Mouse (Mus musculus) embryo, embryonic 9.5 days (tissue): ENCODE measurements around the gene Zfp410.
"Not testable (repeated sequence)": the region's sequence is repeated elsewhere in the genome, so short reads cannot be mapped to it uniquely, and the experiment has no call there.

Source experiments
- DNase-seq: peaks from one replicate; pipeline ENCODE4 v3.0.0-alpha.2; 2017; ENCODE audit errors: extremely low spot score

The Zfp410 gene

DNA sequence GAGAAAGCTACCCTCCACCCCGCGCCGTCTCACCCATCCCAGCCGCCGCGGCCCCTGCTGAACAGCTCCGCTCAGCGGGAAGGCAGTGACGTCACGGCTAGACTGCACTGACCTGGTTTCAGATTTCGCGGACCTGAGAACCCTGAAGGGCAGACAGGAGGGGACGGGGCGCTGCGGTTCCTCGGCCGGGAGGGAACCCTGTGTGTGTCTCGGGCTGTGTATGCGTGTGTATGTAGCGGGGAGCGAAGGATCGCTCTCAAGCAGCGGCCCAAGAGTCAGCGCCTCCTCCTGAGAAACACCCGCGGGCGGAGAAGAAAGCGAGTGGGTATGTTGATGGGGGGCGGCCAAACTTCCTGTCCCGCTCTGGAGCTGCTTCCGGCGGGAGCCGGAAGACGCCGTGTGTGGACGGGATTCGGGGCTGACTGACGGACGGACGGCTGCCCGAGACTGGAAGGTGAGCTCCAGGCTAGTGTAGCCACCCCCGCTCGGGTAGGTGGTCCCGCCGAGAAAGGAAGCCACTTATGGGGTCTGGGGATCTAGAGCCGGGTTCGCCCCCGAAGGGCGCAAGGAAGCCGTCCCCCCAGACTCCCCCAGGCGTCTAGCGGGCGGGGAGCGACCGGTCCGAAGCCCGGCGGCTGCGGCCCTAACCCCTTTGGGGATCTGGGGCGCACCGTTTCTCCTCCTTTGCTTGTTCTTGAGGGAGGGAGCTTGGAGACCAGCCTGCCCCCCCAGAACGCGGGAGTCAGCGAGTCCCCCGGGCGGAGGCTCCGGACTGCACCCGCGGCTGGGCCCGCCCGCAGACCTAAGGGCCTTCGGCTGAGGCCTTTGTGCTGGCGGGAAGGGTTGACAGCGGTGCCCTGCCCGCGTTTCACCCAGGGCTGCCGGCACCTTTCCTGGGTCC, at the start of gene Zfp410:
TSS of gene Zfp410 (plus strand) at position 132 of the 901 bp plus-strand sequence.
- DNase-seq = peak; percentile 92

- no peak for DNase-seq
Observed at GRCm38 (mm10) chr12:84267264-84267663, 49.4 kb upstream of the Zfp410 start.

DNA sequence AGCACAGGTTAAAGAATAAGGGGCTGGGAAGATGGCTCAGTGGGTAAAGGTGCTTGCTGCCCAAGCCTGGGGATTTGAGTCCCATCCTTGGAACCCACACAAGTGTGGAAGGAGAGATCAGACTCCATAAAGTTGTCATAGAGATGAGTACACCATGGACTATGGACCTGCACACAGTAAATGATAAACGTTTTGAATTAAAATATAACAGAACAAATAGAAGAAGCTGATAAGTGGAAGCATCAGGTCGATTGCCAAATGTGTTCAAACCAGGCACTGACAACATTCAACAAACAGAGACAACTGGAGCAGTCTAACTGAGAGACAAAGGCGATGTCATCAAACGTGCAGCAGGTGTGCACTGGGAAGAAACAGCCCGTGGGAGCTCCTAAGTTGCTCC, 43.3 kb upstream of the Zfp410 start:
- no peak for DNase-seq

DNA sequence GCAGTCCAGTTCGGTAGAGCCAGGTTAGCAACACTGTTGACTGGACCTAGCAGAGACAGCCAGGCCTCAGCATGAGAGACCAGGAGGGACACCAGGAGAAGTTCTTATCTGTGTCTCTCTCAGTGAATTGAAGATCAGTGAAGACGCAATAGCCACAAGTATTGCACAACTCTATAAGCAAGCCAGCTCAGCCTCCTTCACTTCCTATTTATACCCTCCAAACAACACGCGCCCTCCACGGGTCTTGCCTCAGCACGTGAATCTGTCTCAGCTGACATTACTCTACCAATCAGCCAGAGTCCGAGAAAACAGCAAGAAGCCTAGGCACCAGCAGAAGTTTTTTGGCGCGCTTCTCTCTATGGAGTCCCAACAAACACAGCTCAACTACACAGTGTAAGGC, 41.4 kb upstream of the Zfp410 start:
- DNase-seq = no peak

- no peak for DNase-seq
Observed at GRCm38 (mm10) chr12:84276288-84276687, 40.4 kb upstream of the Zfp410 start.

GRCm38 (mm10) chr12:84276799-84277198, 39.9 kb upstream of the Zfp410 start:
- DNase-seq = no peak

DNA sequence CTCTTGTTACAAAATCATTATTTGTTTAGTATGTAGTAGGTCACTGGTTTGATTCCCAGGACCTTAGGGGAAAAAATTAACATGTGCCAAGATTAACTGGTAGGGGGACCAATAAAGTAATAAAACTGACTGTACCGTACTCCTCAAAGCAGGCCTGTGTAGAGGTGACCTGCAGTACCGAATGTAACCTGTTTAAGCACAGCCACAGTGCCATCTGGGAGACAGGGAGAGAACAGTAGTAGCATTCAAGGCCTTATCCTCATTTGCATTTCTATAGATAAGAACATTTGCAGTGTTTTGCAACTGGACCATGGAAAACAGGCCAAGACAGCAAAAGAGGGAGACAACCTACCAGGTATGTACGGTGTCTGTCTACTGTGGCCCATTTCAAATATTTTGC, 38.8 kb upstream of the Zfp410 start:
- no peak for DNase-seq

GRCm38 (mm10) chr12:84278901-84279300, 37.8 kb upstream of the Zfp410 start:
- no peak for DNase-seq

GRCm38 (mm10) chr12:84284391-84284790, 32.3 kb upstream of the Zfp410 start:
- no peak for DNase-seq

DNA sequence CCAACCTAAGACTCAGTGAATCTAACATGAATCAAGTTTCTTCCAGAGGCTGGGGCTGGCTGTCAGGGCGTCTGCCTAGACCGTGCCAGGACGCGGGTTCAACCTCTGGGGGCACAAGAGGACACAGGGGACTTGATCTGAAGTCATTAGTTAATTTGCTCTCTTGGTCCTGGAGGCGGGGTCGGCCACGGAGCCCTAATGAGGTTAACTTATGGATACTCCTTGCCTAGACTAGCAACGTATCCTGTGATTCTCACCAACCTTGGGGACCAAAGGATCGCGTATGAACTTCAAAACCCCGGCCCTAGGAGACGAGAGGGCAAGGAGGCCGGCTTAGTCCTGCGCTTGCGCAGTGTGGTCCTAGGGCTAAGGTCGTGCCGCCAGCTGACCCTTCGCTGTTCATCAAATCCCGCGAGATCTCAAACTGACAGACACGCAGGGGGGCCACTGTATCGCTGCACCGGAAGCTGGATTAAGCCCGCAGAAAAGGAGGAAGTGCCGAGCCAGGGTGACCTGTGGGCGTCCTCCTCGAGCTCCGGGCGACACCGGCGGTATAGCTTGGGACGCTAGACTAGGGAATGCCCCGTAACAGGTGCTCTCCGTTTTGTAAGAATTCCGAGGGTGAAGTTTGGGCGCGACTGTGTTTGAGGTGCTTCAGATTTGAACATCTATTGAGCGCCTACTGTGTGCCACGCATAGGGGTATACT, 31.6 kb upstream of the Zfp410 start, which contains the start of gene Ptgr2:
TSS of gene Ptgr2 (plus strand) at position 348 of the 708 bp plus-strand sequence.
- peak; percentile 96 for DNase-seq

DNA sequence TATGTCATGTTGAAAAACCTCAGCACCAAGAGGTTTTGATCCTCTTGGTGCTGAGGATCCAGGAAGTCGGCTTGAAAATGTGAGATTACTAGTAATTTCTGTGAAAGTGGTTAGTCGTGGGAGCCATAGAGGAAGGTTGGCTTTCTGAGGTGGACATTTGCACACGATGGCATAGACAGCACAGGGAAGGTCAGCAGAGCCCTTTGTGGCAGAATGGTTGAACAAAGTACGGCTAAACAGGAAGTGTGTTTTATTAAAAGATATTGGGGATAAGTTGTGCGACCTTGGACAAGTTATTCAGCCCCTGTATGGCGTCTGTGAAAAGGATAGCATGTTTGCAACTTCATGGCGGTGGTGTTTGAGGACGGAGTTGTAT, 31.1 kb upstream of the Zfp410 start:
- DNase-seq = no peak

DNA sequence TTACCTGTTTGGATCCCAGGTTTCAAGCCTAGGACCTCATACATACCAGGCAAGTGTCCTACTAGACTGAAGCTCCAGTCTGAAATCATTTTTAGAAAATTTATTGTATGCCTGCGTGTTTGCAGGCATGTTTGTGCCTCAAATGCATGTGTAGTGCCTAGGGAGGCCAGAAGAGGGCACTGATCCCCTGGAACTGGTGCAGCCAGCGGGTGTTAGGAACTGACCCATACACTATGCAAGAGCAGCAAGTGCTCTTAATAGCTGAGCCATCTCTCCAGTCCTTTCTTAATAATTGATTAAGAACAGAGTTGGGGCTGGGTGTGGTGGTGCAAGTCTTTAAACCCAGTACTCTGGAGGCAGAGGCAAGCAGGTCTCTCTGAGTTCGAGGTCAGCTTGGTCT, 28.2 kb upstream of the Zfp410 start:
- peak; percentile 30 for DNase-seq

DNA sequence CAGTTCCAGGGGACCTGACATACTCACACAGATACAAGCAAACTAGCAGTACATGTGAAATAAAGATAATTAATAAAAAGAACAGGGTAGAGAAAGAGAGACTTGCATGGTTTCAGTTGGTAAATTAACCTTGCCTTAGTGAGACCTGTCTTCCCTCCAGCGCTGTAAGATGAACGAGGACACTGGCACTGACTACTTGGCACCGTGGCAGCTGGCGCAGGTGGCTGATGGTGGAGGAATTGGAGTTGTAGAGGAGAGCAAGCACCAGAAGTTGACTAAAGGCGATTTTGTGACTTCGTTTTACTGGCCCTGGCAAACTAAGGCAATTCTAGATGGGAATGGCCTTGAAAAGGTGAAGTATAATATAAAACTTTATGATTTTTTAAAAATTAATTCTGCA, 18.8 kb upstream of the Zfp410 start:
- DNase-seq = no peak

- no peak for DNase-seq
Observed at GRCm38 (mm10) chr12:84299265-84299664, 17.4 kb upstream of the Zfp410 start.

- DNase-seq = no peak
Observed at GRCm38 (mm10) chr12:84304101-84304500, 12.6 kb upstream of the Zfp410 start.

DNA sequence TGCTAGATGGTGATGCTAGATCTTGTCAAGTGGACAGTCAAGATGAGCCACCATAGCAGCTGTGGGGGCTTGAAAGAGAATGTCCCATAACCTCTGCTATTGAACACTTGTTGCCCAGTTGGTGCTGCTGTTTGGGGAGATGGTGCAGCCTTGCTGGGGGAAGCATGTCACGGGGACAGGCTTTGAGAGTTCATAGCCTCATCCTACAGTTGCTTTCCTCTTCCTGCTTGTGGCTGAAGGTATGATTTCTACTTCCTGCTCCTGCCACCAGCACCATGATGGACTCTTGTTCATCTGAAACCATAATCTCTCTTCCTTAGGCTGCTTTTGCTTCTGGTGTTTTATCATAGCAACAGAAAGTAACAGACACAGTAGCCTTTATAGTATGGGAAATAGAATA, 12.1 kb upstream of the Zfp410 start:
- DNase-seq = no peak

GRCm38 (mm10) chr12:84311306-84311705, 5.3 kb upstream of the Zfp410 start:
- DNase-seq = no peak

DNA sequence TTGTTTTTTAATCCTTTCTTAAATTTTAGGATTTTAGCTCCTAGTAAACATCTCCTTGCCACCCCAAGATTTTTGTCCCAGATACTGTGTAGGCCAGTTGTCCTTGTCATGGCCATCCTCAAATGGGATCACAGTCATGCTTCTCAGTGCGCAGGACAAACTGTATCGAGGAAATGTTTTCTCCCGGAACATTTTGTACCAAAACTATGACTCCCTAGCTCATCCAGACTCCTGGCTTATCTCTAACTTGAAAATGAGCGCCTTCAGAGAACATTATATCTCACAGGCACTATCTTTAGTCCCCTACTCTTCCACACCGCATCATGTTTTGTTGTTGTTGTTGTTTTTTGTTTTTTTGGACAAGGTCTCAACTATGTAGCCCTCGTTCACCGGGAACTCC, 646 bp upstream of the Zfp410 start:
- DNase-seq = no peak

- no peak for DNase-seq
Observed at GRCm38 (mm10) chr12:84327111-84327512, 10.5 kb downstream of the Zfp410 start.

DNA sequence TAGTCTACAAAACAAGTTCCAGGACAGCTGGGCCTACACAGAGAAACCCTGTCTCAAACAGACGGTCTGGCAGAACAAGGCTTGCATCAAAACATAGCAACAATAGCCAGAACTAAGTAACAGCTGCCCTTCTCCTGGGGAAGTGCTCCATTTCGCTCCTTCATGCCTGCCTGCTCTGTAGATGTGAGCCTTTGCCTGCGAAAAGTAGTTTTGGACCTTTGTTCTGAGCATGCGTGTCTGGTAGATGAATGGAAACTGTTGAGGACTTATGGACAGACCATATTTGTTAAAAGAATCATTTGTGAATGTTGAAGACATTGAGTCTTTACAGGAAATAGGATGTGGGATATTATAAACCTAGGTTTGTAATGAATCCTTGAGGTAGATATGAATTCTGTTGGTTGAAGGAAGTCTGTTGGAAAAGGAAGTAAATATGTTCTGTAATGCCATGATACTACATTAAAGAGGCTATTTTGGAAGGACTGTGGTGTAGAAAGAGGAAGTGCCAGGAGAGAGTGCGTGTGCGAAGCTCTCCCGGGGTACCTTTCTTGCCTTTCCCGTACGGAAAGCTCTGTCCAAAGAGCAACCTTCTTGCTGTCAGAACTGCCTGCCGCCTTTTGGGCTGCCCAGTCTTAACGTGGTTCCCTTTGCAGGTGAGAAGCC, 20.4 kb downstream of the Zfp410 start:
- no peak for DNase-seq

DNA sequence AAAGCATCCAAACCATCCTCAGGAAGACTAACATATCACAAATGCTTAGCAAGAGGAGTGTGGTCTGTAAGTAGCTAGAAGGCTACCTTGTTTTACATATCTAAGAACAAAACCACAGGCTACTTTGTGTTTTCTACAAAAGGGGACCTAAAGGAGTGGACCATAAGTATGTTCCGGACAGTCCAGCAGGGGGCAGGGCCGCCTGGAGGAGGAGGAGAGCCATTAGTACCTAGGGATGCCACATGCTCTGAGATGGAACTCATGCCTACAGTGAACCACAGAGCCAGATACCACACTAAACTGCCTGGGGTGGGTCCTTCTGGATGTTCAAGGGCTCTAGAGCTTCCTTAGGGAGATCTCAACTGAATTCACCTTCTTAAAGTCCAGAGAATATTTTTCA, 30.5 kb downstream of the Zfp410 start:
- DNase-seq = peak; percentile 31

GRCm38 (mm10) chr12:84358699-84359098, 42.0 kb downstream of the Zfp410 start:
- not testable (repeated sequence) for DNase-seq
